Mouse (Mus musculus): Measurements from ENCODE around the gene Sinhcaf.
"Not testable (repeated sequence)": the region's sequence is repeated elsewhere in the genome, so short reads cannot be mapped to it uniquely, and the experiment has no call there.

Gene Sinhcaf

GRCm38 (mm10) chr6:148946409-148946742 is at the start of gene Sinhcaf:
TSS of gene Sinhcaf (minus strand) at chr6:148946467.
- DNase-seq (ENCODE audit: low read depth, low spot score), result peak; percentile 98

- DNase-seq (ENCODE audit: low read depth, low spot score), result no peak
These were observed 48.2 kb upstream of the Sinhcaf start for GRCm38 (mm10) chr6:148994327-148994999.

GRCm38 (mm10) chr6:148993117-148994077 is 47.1 kb upstream of the Sinhcaf start:
- peak; percentile 60 for DNase-seq (ENCODE audit: low read depth, low spot score)

- no peak for DNase-seq (ENCODE audit: low read depth, low spot score)
These were observed 46.3 kb upstream of the Sinhcaf start for GRCm38 (mm10) chr6:148992373-148993116.

GRCm38 (mm10) chr6:148991660-148992372 is 45.5 kb upstream of the Sinhcaf start:
- DNase-seq (ENCODE audit: low read depth, low spot score), result no peak

GRCm38 (mm10) chr6:148989792-148990491 is 43.7 kb upstream of the Sinhcaf start:
- DNase-seq (ENCODE audit: low read depth, low spot score), result not testable (repeated sequence)

GRCm38 (mm10) chr6:148986003-148986402 is 39.7 kb upstream of the Sinhcaf start:
- no peak for DNase-seq (ENCODE audit: low read depth, low spot score)

GRCm38 (mm10) chr6:148980495-148980894 is 34.2 kb upstream of the Sinhcaf start:
- DNase-seq (ENCODE audit: low read depth, low spot score), result no peak

GRCm38 (mm10) chr6:148975096-148975495 is 28.8 kb upstream of the Sinhcaf start:
- no peak for DNase-seq (ENCODE audit: low read depth, low spot score)

- no peak for DNase-seq (ENCODE audit: low read depth, low spot score)
These were observed 26.6 kb upstream of the Sinhcaf start for GRCm38 (mm10) chr6:148972891-148973290.

- no peak for DNase-seq (ENCODE audit: low read depth, low spot score)
These were observed 26.0 kb upstream of the Sinhcaf start for GRCm38 (mm10) chr6:148972059-148972848.

GRCm38 (mm10) chr6:148971385-148971940 is 25.2 kb upstream of the Sinhcaf start:
- DNase-seq (ENCODE audit: low read depth, low spot score), result no peak

GRCm38 (mm10) chr6:148961285-148961684 is 15.0 kb upstream of the Sinhcaf start:
- DNase-seq (ENCODE audit: low read depth, low spot score), result no peak

- no peak for DNase-seq (ENCODE audit: low read depth, low spot score)
These were observed 13.4 kb upstream of the Sinhcaf start for GRCm38 (mm10) chr6:148959540-148960238.

- DNase-seq (ENCODE audit: low read depth, low spot score), result no peak
These were observed 12.4 kb upstream of the Sinhcaf start for GRCm38 (mm10) chr6:148958712-148959111.

GRCm38 (mm10) chr6:148957046-148957445 is 10.8 kb upstream of the Sinhcaf start:
- DNase-seq (ENCODE audit: low read depth, low spot score), result no peak

- no peak for DNase-seq (ENCODE audit: low read depth, low spot score)
These were observed 9.6 kb upstream of the Sinhcaf start for GRCm38 (mm10) chr6:148955641-148956420.

- DNase-seq (ENCODE audit: low read depth, low spot score), result no peak
These were observed 676 bp upstream of the Sinhcaf start for GRCm38 (mm10) chr6:148946881-148947405.

Data from brain, adult 2 months (tissue).